Mouse (Mus musculus): ENCODE results near the gene Gm8871. TPM values are rescaled to one million over a fixed set of nuclear protein-coding genes. Genes with fewer than 3 reads are reported as not detected.
"Not testable (repeated sequence)": the region's sequence is repeated elsewhere in the genome, so short reads cannot be mapped to it uniquely, and the experiment has no call there.

The Gm8871 gene
- not detected for total RNA-seq (2021)
- long read RNA-seq, experiment 1 = 0 reads
- long read RNA-seq, experiment 2 = 0 reads

- DNase-seq (ENCODE audit: low spot score in 2 of 2) = not testable (repeated sequence)
These were observed at the start of gene Gm8871, which contains the start of gene Gm8857 for GRCm38 (mm10) chr5:10947505-10947904. Gm8871 (plus strand) TSS chr5:10947805. Gm8857 (plus strand) TSS chr5:10947807.

- not testable (repeated sequence) for DNase-seq (ENCODE audit: low spot score in 2 of 2)
These were observed 5.9 kb downstream of the Gm8871 start for GRCm38 (mm10) chr5:10953512-10953911.

GRCm38 (mm10) chr5:10958057-10958456 is 10.5 kb downstream of the Gm8871 start:
- not testable (repeated sequence) for DNase-seq (ENCODE audit: low spot score in 2 of 2)

Other genes starting within 250 kb of the Gm8871 start
- gene Gm8857, start within 50 bp of the Gm8871 start, total RNA-seq (2021) = not detected
- gene Gm8879, start 179.8 kb downstream of the Gm8871 start, total RNA-seq (2021) = not detected
- gene Gm5861, start 235.3 kb downstream of the Gm8871 start, total RNA-seq (2021) = not detected

Measured in layer of hippocampus, postnatal 14 days (tissue).